Mouse (Mus musculus): Measurements from ENCODE around the gene Cnot10.

GRCm38 (mm10) chr9:114612566-114612965, 27.4 kb downstream of the Cnot10 start:
- TF ChIP-seq CTCF (IDR thresholded peaks at IDR 0.05; ENCODE audit: low read depth, low read length) (no peak), POLR2A (IDR thresholded peaks at IDR 0.05; ENCODE audit: borderline replicate concordance, low read depth, low read length) (no peak)
